Mouse (Mus musculus) kidney, postnatal 0 days (tissue): ENCODE measurements around the gene Sycp1. TPM values are rescaled to one million over a fixed set of nuclear protein-coding genes. Genes with fewer than 3 reads are reported as not detected.

ENCODE experiments used
- ATAC-seq: fragments of 200-750 bp; cut with Nextera tagmentation; replicated peaks from 2 replicates; pipeline ENCODE4 v1.8.0; 2017; ENCODE audit warnings: low read depth, moderate number of reproducible peaks, moderate TSS enrichment, moderate library complexity; ENCODE audit not compliant: low FRiP score
- DNase-seq: peaks from one replicate; pipeline ENCODE4 v3.0.0-alpha.2; 2016; ENCODE audit warnings: low spot score
- H3K27ac ChIP-seq: fragments of 300-500 bp; sonication (generic); 2 replicates; pipeline ENCODE4 v1.5.1; 2014; ENCODE audit warnings: mild to moderate bottlenecking
- H3K27me3 ChIP-seq: fragments of 300-500 bp; sonication (generic); 2 replicates; pipeline ENCODE4 v1.6.1; 2014; ENCODE audit warnings: low read length, mixed read lengths; ENCODE audit not compliant: insufficient read depth
- H3K36me3 ChIP-seq: fragments of 300-500 bp; sonication (generic); 2 replicates; pipeline ENCODE4 v1.6.1; 2014; ENCODE audit warnings: low read length, mixed read lengths; ENCODE audit not compliant: insufficient read depth
- H3K4me1 ChIP-seq: fragments of 300-500 bp; sonication (generic); replicated peaks from 2 replicates; pipeline ENCODE4 v1.6.1; 2014; ENCODE audit warnings: antibody characterized with exemption, low read length, mixed read lengths; ENCODE audit not compliant: insufficient read depth
- H3K4me2 ChIP-seq: fragments of 300-500 bp; sonication (generic); 2 replicates; pipeline ENCODE4 v1.6.1; 2014; ENCODE audit warnings: mild to moderate bottlenecking, low read length, moderate library complexity, mixed read lengths
- H3K4me3 ChIP-seq: fragments of 300-500 bp; sonication (generic); replicated peaks from 2 replicates; pipeline ENCODE4 v1.5.1; 2014; ENCODE audit warnings: low read depth, low read length
- H3K9ac ChIP-seq: fragments of 300-500 bp; sonication (generic); 2 replicates; pipeline ENCODE4 v1.6.1; 2014; ENCODE audit warnings: low read depth, low read length
- H3K9me3 ChIP-seq: fragments of 300-500 bp; sonication (generic); replicated peaks from 2 replicates; pipeline ENCODE4 v1.6.1; 2016; ENCODE audit warnings: low read length, inconsistent platforms, mixed read lengths
- CTCF ChIP-seq: IDR thresholded peaks from 2 replicates; pipeline ENCODE4 v1.5.1; 2016; ENCODE audit warnings: antibody characterized with exemption, low read depth, mild to moderate bottlenecking, moderate library complexity
- WGBS: fragments of 180-500 bp; shearing (Covaris S2); extraction: QIAGEN DNeasy Blood & Tissue Kit; methylation state at CpG from one replicate; pipeline ENCODE4 v1.1.7; 2014; 5-methylcytosine and 5-hydroxymethylcytosine counted together
- polyA plus RNA-seq: library from polyadenylated mRNA; unstranded; fragments of >200 nt; fragmentation: Nextera tagmentation; extraction: Ambion mirVana; gene quantifications from 2 replicates; pipeline ENCODE4 v1.2.1, GENCODE M21; 2015

Sycp1 gene
- polyA plus RNA-seq, 1 experiment from 2014 or later: not detected

- ATAC-seq: no peak
- 23% methylated on average over 3 of the region's 3 CpGs for WGBS
- H3K4me3 ChIP-seq: no peak within 1 kb of the TSS
- DNase-seq: no peak
- no peaks in the 10 kb centered on the region for H3K4me1 ChIP-seq
- TF ChIP-seq CTCF: no peak
- no peaks in the 10 kb centered on the region for H3K36me3 ChIP-seq
- H3K4me2 ChIP-seq: no peak within 1 kb of the TSS
- no peaks in the 10 kb centered on the region for H3K9me3 ChIP-seq
- H3K27me3 ChIP-seq: no peaks in the 10 kb centered on the region
- H3K27ac ChIP-seq: no peak within 1 kb of the TSS
- H3K9ac ChIP-seq: no peak within 1 kb of the TSS
Measured at GRCm38 (mm10) chr3:102964033-102964432, 28.1 kb upstream of the Sycp1 start, which contains the start of gene Nr1h5. Nr1h5 (minus strand) TSS chr3:102964133.

GRCm38 (mm10) chr3:102955596-102955995 is 19.7 kb upstream of the Sycp1 start:
- no peak for ATAC-seq
- 66% methylated on average over 3 of the region's 3 CpGs for WGBS
- no peaks in the 10 kb centered on the region for H3K36me3 ChIP-seq
- no peaks in the 10 kb centered on the region for H3K4me1 ChIP-seq
- H3K9ac ChIP-seq: no peak overlapping the region
- no peaks in the 10 kb centered on the region for H3K9me3 ChIP-seq
- no peak overlapping the region for H3K4me2 ChIP-seq
- no peaks in the 10 kb centered on the region for H3K27me3 ChIP-seq
- DNase-seq: no peak
- no peak overlapping the region for H3K27ac ChIP-seq
- no peak for TF ChIP-seq CTCF
- no peak overlapping the region for H3K4me3 ChIP-seq

GRCm38 (mm10) chr3:102955143-102955542 is 19.2 kb upstream of the Sycp1 start:
- Histone ChIP-seq H3K4me1 (no peaks in the 10 kb centered on the region), H3K4me2 (no peak overlapping the region), H3K4me3 (no peak overlapping the region), H3K27me3 (no peaks in the 10 kb centered on the region), H3K27ac (no peak overlapping the region), H3K9me3 (no peaks in the 10 kb centered on the region), H3K36me3 (no peaks in the 10 kb centered on the region), H3K9ac (no peak overlapping the region)
- no peak for ATAC-seq
- 86% methylated on average over 3 of the region's 3 CpGs for WGBS
- no peak for TF ChIP-seq CTCF
- DNase-seq: no peak

- TF ChIP-seq CTCF: no peak
- H3K27ac ChIP-seq: no peak overlapping the region
- 91% methylated on average over 12 of the region's 12 CpGs for WGBS
- no peaks in the 10 kb centered on the region for H3K27me3 ChIP-seq
- H3K4me2 ChIP-seq: no peak overlapping the region
- DNase-seq: no peak
- H3K9ac ChIP-seq: no peak overlapping the region
- H3K9me3 ChIP-seq: no peaks in the 10 kb centered on the region
- H3K4me3 ChIP-seq: no peak overlapping the region
- no peak for ATAC-seq
- H3K4me1 ChIP-seq: no peaks in the 10 kb centered on the region
- no peaks in the 10 kb centered on the region for H3K36me3 ChIP-seq
Measured at GRCm38 (mm10) chr3:102954476-102954875, 18.6 kb upstream of the Sycp1 start.

GRCm38 (mm10) chr3:102946861-102947260 is 11.0 kb upstream of the Sycp1 start:
- Histone ChIP-seq H3K27me3 (no peaks in the 10 kb centered on the region), H3K36me3 (no peaks in the 10 kb centered on the region), H3K4me2 (no peak overlapping the region), H3K9me3 (no peaks in the 10 kb centered on the region), H3K27ac (no peak overlapping the region), H3K9ac (no peak overlapping the region), H3K4me1 (no peaks in the 10 kb centered on the region), H3K4me3 (no peak overlapping the region)
- WGBS: 57% methylated on average over 5 of the region's 5 CpGs
- DNase-seq (no peak), ATAC-seq (no peak)
- no peak for TF ChIP-seq CTCF

GRCm38 (mm10) chr3:102946312-102946711 is 10.4 kb upstream of the Sycp1 start:
- WGBS: 86% methylated on average over 3 of the region's 3 CpGs
- Histone ChIP-seq H3K27ac (no peak overlapping the region), H3K9me3 (no peaks in the 10 kb centered on the region), H3K4me2 (no peak overlapping the region), H3K27me3 (no peaks in the 10 kb centered on the region), H3K36me3 (no peaks in the 10 kb centered on the region), H3K4me3 (no peak overlapping the region), H3K4me1 (no peaks in the 10 kb centered on the region), H3K9ac (no peak overlapping the region)
- DNase-seq: no peak
- ATAC-seq: no peak
- no peak for TF ChIP-seq CTCF

- H3K4me3 ChIP-seq: no peak overlapping the region
- no peak for TF ChIP-seq CTCF
- no peak for DNase-seq
- no peaks in the 10 kb centered on the region for H3K36me3 ChIP-seq
- no peak overlapping the region for H3K4me2 ChIP-seq
- no peaks in the 10 kb centered on the region for H3K27me3 ChIP-seq
- WGBS: 95% methylated on average over 1 of the region's 1 CpGs
- ATAC-seq: no peak
- no peaks in the 10 kb centered on the region for H3K9me3 ChIP-seq
- H3K27ac ChIP-seq: no peak overlapping the region
- H3K4me1 ChIP-seq: no peaks in the 10 kb centered on the region
- no peak overlapping the region for H3K9ac ChIP-seq
Measured at GRCm38 (mm10) chr3:102938100-102938499, 2.2 kb upstream of the Sycp1 start.
